Mouse (Mus musculus) cerebellum, adult 2 months (tissue): Measurements from ENCODE around the gene Naip5. TPM values are rescaled to one million over a fixed set of nuclear protein-coding genes. Genes with fewer than 3 reads are reported as not detected.
"Not testable (repeated sequence)": the region's sequence is repeated elsewhere in the genome, so short reads cannot be mapped to it uniquely, and the experiment has no call there.

ENCODE experiments used
- DNase-seq, 2 experiments: peaks; one replicate each; pipeline ENCODE4 v3.0.0; 2021
- H3K27ac ChIP-seq: fragments of 200-500 bp; 2 replicates; pipeline ENCODE4 v1.5.1; 2012; ENCODE audit warnings: low read length, control low read depth, inconsistent platforms; ENCODE audit not compliant: insufficient read depth
- H3K27me3 ChIP-seq: fragments of 200-500 bp; 2 replicates; pipeline ENCODE4 v1.6.1; 2012; ENCODE audit warnings: inconsistent platforms, mild to moderate bottlenecking, low read length, moderate library complexity; ENCODE audit not compliant: control insufficient read depth, insufficient read depth
- H3K4me1 ChIP-seq: fragments of 200-500 bp; 2 replicates; pipeline ENCODE4 v1.6.1; 2011; ENCODE audit warnings: low read length; ENCODE audit not compliant: control insufficient read depth, insufficient read depth
- H3K4me3 ChIP-seq: fragments of 200-500 bp; replicated peaks from 2 replicates; pipeline ENCODE3; 2011; ENCODE audit warnings: mild to moderate bottlenecking, low read depth, low read length, control low read depth; ENCODE audit not compliant: insufficient read depth
- CTCF ChIP-seq: fragments of 200-500 bp; IDR thresholded peaks from 2 replicates; pipeline ENCODE4 v1.5.1; 2011; ENCODE audit warnings: low read depth, mild to moderate bottlenecking, control low read depth, low read length, moderate library complexity, borderline replicate concordance; ENCODE audit not compliant: insufficient read depth
- POLR2A ChIP-seq: fragments of 200-500 bp; IDR thresholded peaks from 2 replicates; pipeline ENCODE4 v1.6.1; 2011; ENCODE audit warnings: low read length, control low read depth, borderline replicate concordance; ENCODE audit not compliant: insufficient read depth
- WGBS: fragments of 180-500 bp; shearing (Covaris S2); methylation state at CpG from one replicate; pipeline ENCODE4 v1.1.7; 2018; 5-methylcytosine and 5-hydroxymethylcytosine counted together
- polyA plus RNA-seq: library from polyadenylated mRNA; depleted of rRNA; stranded (reverse); fragments of >200 nt; gene quantifications from 2 replicates; pipeline ENCODE4 v1.2.3, GENCODE M21; 2012; rRNA removed

Naip5 gene
- polyA plus RNA-seq = 0.54 and 0.79 TPM in 2 replicates

DNA sequence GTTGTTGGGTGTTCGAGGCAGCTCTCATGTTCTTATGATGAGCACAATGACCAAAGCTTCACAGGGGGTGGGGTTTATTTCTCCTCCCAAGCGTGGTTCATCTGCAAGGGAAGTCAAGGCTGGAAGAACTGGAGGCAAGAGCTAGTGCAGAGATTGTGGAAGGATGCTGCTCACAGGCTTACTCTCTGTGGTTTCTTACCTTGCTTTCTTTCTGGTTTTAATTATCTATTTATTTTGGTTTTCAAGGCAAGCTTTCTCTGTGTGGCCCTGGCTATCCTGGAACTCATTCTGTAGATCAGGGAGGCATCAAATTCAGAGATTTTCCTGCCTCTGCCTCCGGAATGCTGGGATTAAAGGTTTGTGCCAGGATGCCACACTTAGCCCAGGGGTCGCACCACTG lies at the start of gene Naip5:
Naip5 (minus strand) TSS at position 101 of the 400 bp plus-strand sequence.
- WGBS = 82% methylated on average over 4 of the region's 4 CpGs
- not testable (repeated sequence) for H3K4me1 ChIP-seq, DNase-seq, H3K27ac ChIP-seq, H3K27me3 ChIP-seq, H3K4me3 ChIP-seq

DNA sequence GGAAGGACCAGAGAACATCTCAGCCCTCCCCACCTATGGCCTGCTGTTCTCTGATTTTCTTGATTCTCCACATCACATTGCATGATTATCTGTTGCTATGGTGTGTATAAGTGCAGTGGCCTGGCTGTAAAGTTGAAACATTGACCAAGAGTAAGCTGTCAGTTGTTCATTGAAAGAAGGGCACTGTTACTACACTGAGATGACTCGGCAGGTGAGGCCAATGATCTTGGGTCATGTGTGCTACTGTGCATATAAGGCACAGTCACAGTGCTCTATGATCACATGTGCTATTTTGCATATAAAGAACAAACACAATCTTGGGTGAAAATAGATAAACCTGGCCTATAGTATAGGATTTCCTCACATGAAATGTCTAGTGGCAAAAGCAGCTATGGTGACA lies 38.5 kb upstream of the Naip5 start:
- Histone ChIP-seq H3K4me1 (no peaks in the 10 kb centered on the region), H3K27ac (no peak overlapping the region), H3K4me3 (no peak overlapping the region), H3K27me3 (no peaks in the 10 kb centered on the region)
- no peak for TF ChIP-seq CTCF
- 89% methylated on average over 1 of the region's 1 CpGs for WGBS
- DNase-seq = no peak

DNA sequence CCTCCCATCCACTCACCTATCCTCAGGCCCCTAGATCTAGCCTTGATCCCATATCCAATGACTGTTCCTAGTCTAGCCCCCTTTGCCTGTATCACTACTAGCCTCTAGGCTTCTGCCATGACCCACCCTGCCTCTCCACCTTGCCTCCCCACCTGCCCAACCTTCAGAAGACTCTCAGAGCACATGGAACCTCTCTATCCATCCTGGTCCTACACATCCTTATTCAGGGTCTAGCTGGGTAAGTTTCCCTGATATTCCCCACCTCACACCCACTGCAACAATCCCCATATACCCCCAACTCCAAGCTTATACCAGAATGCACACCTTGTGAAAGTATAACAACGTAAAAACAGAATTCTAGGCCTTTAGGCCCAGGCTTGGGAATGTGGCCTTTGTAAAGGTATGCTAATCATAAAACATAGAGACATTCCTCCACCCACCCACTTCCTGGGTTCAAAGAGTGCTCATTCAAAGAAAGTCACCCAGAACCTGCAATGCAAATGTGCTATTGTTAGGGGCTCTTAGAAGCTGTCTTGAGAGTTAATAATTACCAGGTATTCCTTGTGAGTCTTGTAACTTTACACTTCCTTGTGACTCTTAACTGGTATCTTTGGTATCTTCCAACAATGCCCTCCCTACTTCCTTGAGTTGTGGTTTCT lies 25.5 kb upstream of the Naip5 start:
- H3K27ac ChIP-seq, H3K4me1 ChIP-seq, H3K4me3 ChIP-seq, DNase-seq, H3K27me3 ChIP-seq: not testable (repeated sequence)
- WGBS = no CpG with 5 or more reads among the region's 1 CpGs

DNA sequence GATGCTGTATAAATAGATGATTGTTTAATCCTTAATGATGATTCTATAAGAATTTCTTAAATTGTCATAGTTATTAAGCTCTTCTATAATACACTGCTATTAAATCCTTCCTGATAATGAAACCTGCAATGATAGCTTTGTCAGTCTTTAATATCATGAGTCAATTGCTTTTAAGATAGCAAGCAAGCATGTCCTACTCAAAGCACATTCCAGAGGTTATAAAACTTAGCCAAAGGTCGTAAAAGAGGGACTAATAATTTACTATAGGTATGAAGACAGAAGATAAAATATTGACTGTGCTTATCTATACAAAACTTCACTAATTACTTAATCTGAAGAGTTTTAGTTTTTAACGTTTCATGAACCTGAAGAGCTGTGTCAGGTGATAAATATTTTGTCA lies 10.9 kb upstream of the Naip5 start:
- 75% methylated on average over 2 of the region's 2 CpGs for WGBS
- H3K4me3 ChIP-seq, H3K27me3 ChIP-seq, H3K4me1 ChIP-seq, H3K27ac ChIP-seq, DNase-seq: not testable (repeated sequence)

DNA sequence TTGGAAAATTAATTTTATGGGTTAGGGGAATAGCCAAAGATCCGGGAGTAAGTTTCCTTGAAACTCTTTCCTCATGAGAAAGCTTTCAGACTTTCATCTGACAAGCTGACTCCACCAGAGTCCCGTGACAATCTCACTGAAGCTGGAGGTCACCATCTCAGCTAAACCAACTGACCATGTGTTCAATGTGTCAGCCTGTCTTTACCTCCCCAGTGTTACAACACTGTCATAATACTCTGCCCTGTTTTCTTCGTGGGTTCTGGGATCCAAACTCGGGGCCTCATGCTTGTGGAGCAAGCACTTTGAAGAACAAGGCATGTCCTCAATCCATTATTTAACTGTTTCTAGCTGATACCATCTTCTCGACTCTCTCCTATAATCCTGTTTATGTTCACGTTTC lies 9.8 kb upstream of the Naip5 start:
- H3K27me3 ChIP-seq, DNase-seq, H3K4me1 ChIP-seq, H3K27ac ChIP-seq, H3K4me3 ChIP-seq: not testable (repeated sequence)
- 88% methylated on average over 6 of the region's 6 CpGs for WGBS

DNA sequence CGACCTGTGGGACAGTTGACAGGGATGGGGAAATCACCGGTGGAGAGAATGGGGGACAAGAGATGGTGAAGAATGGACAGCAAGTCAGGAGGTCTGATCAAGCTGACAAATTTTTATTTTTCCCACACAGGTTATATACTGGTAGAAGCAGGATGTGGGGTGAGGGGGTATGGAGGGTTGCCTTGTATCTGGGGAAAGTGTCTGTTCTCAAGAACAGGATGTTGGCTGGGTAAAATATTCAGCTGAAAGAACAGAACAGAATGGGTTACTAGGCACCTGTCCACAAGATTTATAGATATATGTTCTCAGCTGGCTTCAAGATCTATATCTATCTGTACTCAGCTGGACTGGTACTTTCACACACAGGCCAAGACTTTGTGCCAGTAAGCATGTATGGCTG lies 5.8 kb upstream of the Naip5 start:
- not testable (repeated sequence) for H3K27me3 ChIP-seq, H3K4me1 ChIP-seq, H3K27ac ChIP-seq, DNase-seq, H3K4me3 ChIP-seq
- WGBS = 93% methylated on average over 2 of the region's 2 CpGs

DNA sequence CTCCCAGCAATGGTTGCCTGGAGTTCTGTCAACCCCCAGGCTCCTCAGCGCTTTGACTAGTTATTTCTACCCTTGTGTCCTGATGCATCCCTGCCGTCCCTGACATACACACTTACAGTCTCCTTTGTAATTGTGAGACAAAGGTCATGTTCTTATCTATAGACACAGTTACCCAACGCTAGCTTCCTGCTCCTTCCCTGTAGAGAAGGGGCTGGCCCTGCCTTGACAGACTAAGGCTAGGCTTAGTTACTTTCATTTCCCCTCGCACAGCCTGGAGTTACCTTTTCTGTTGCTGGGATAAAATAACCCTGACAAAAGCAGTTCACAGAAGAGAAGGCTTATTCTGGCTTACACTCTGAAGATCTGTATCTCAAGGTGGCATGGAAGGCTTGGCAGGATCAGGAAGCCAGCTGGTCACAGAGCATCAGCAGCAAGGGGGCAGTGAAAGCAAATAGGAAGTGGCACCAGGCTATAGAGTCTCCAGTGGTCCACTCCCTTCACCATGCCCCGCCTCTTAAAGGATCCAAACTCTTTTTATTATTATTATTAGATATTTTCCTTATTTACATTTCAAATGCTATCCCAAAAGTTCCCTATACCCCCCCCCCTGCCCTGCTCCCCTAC lies 885 bp upstream of the Naip5 start:
- H3K4me1 ChIP-seq, H3K27ac ChIP-seq, H3K27me3 ChIP-seq, H3K4me3 ChIP-seq, DNase-seq: not testable (repeated sequence)
- 68% methylated on average over 5 of the region's 5 CpGs for WGBS

DNA sequence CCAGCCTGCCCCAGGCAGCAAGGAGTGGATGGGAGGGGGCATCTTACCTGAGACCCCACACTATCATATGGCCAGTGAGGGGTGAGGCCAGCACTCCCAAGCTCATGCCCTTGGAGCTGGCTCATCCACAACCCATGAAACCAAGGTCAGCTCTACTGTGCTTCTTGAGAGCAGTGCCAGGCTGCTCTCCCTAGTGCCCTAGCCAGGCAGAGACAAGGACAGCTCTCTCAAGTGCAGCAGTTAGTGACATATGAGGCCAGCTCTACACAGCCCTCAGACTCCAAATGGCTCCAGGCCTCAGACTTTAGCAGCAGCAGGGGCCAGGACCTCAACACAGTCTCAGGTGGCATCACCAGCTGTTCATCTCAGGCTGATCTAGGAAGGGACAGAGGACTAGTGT lies 2.4 kb downstream of the Naip5 start:
- no peak for DNase-seq
- Histone ChIP-seq H3K27ac (no peak overlapping the region), H3K4me1 (no peaks in the 10 kb centered on the region), H3K27me3 (no peaks in the 10 kb centered on the region), H3K4me3 (no peak overlapping the region)
- TF ChIP-seq POLR2A = no peak
- TF ChIP-seq CTCF = no peak

DNA sequence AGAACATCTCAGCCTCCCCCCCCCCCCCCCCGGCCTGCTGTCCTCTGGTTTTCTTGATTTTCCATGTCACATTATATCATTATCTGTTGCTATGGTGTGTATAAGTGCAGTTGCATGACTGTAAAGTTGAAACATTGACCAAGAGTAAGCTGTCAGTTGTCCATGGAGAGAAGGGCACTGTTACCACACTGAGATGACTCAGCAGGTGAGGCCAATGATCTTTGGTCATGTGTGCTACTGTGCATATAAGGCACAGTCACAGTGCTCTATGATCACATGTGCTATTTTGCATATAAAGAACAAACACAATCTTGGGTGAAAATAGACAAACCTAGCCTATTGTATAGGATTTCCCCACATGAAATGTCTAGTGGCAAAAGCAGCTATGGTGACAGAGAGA lies 32.4 kb downstream of the Naip5 start:
- not testable (repeated sequence) for H3K27me3 ChIP-seq, H3K4me1 ChIP-seq, H3K27ac ChIP-seq, H3K4me3 ChIP-seq, DNase-seq
- 83% methylated on average over 1 of the region's 1 CpGs for WGBS
